Mouse (Mus musculus): ENCODE results near the gene Syne1.

Gene Syne1

GRCm38 (mm10) chr10:5551382-5551781 is at the start of gene Syne1:
TSS of gene Syne1 (minus strand) at chr10:5551482.
- no peak for DNase-seq (ENCODE audit: low spot score in 2 of 2)

- peak; percentile 69 to 79 for DNase-seq (ENCODE audit: low spot score in 2 of 2)
Observed at GRCm38 (mm10) chr10:5600123-5600522, 48.8 kb upstream of the Syne1 start.

GRCm38 (mm10) chr10:5596559-5596958 is 45.3 kb upstream of the Syne1 start:
- DNase-seq (ENCODE audit: low spot score in 2 of 2): no peak

- no peak for DNase-seq (ENCODE audit: low spot score in 2 of 2)
Observed at GRCm38 (mm10) chr10:5594457-5594856, 43.2 kb upstream of the Syne1 start.

DNA sequence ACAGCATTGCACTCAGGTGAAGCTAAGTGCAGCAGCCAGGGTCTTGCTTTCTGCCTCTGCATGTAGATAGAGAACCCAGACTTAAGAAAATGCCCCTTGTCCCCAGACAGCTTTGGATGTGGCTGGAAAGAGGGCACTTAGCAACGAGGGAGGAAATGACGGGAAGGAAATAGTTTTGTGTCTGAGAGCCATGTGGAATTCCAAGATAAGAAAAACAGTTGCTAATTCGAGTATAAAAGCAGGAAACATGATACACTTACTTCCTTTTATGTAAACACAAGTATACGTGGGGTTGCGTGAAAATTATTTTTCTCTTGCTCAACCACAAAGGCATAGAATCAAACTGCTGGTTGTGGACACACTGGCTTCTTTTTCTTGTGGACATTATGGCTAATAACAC is 42.2 kb upstream of the Syne1 start, which contains the start of gene Myct1:
Myct1 (plus strand) TSS at position 312 of the 400 bp plus-strand sequence.
- DNase-seq (ENCODE audit: low spot score in 2 of 2): no peak

GRCm38 (mm10) chr10:5591996-5592395 is 40.7 kb upstream of the Syne1 start:
- no peak for DNase-seq (ENCODE audit: low spot score in 2 of 2)

DNA sequence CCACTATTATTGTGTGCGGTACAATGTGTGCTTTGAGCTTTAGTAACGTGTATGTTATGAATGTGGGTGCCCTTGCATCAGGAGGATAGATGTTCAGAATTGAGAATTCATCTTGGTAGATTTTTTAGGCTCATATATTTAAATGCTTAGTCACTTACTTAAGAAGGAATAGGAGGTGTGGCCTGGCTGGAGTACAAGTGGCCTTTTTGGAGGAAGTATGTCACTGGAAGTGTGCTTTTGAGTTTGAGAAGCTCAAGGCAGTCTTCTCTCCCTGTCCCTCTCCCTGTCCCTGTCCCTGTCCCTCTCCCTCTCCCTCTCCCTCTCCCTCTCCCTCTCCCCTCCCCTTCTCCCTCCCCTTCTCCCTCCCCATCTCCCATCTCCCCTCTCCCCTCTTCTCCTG is 39.8 kb upstream of the Syne1 start:
- DNase-seq (ENCODE audit: low spot score in 2 of 2): no peak

GRCm38 (mm10) chr10:5573328-5573727 is 22.0 kb upstream of the Syne1 start:
- DNase-seq (ENCODE audit: low spot score in 2 of 2): no peak

DNA sequence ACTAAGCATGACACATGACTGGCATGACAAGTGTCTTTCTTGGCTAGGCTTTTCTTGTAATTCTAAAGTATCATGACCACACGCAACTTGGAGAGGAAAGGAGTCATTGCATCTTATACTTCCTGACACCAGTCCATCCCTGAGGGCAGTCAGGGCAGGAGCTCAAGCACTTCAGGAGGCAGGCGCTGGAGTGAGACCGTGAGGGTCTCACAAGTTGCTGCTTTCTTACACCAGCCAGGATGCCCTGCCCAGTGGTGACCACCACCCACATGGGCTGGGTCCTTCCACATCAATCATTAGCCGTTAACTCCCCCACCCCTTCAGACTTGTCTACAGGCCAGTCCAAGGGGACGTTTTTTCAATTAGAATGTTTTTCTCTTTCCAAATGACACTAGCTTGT is 20.1 kb upstream of the Syne1 start:
- no peak for DNase-seq (ENCODE audit: low spot score in 2 of 2)

GRCm38 (mm10) chr10:5570059-5570458 is 18.8 kb upstream of the Syne1 start:
- no peak for DNase-seq (ENCODE audit: low spot score in 2 of 2)

DNA sequence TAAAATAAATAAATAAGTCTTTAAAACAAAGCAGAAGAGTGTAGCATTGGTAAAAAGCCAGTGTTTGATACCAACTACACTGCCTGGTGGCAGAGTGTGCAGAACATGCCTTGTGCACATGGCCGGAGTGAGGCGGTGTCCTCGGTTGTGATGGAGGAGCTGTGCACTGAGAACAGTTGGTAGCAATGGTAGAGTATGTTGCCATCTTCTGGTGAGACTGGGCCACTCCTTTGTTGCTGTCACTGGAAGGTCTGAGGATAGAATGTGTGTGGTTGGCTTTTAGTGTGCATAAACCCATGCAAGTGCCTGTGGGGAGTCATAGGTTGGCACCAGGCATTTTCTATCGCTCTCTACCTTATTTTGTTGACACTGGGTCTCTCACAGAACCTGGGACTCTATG is 17.7 kb upstream of the Syne1 start:
- DNase-seq (ENCODE audit: low spot score in 2 of 2): no peak

- DNase-seq (ENCODE audit: low spot score in 2 of 2): no peak
Observed at GRCm38 (mm10) chr10:5561706-5562105, 10.4 kb upstream of the Syne1 start.

GRCm38 (mm10) chr10:5560526-5560925 is 9.2 kb upstream of the Syne1 start:
- DNase-seq (ENCODE audit: low spot score in 2 of 2): no peak

- DNase-seq (ENCODE audit: low spot score in 2 of 2): no peak
Observed at GRCm38 (mm10) chr10:5558808-5559207, 7.5 kb upstream of the Syne1 start.

DNA sequence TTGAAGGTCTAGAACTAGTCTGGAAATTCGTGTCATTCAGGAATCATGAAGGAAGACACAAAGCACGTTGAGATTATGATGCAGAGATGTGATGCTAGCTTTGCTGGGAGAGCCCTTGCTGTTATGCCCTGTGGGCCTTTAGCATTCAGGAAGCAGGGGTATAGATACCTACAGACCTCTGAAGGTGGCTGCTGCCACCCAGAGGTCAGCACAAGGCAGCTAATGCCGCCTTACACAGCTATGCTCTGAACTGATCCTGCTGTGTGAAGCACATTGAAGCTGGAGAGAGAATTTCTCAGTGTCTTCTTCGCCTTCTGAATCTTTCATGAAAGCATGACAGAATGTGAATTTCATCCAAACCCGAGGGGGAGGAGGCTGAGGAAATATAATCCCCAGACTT is 3.7 kb upstream of the Syne1 start:
- peak; percentile 43 to 44 for DNase-seq (ENCODE audit: low spot score in 2 of 2)

DNA sequence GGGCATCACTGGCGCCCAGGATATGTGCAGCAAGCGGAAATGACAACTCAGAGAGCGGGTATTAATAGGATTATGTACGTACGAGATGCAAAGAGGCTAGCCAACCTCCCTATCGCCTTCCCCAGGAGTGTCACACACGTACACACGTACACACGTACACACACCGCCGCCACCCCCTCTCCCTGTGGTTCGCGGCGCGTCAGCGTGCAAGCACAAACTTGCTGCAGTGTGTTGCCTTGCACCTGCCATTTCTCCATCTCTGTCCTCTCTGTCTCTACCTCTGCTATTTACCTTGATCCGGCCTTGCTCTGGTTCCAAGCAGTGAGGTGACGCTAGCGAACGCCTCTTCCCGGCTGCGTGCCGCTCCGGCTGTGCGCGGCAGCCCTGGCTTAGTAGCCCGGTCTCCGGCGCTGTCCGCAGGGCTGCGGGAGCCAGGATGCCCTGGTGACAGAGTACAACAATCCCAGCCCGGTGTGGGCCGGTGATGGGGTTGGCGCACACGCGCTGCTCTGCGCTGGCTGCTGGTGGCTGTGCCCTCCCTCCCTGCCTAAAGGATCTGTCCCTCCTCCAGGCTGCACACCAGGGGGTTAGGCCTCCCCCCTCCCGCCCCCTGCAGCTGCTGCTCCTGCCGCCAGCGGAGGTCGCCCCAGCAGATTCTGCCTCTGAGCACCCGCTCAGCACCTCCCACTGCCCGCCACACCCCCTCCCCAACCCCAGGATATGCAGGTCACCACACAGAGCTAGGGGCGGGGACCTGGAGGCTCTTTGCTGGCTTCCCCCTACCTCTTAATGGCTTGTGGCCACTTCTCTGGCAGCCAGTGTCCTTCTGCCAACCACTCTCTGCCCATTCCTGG is 887 bp downstream of the Syne1 start:
- DNase-seq (ENCODE audit: low spot score in 2 of 2): peak; percentile 67 to 70

- DNase-seq (ENCODE audit: low spot score in 2 of 2): no peak
Observed at GRCm38 (mm10) chr10:5549871-5550167, 1.5 kb downstream of the Syne1 start.

- DNase-seq (ENCODE audit: low spot score in 2 of 2): no peak
Observed at GRCm38 (mm10) chr10:5548651-5549050, 2.6 kb downstream of the Syne1 start.

- no peak for DNase-seq (ENCODE audit: low spot score in 2 of 2)
Observed at GRCm38 (mm10) chr10:5547769-5548168, 3.5 kb downstream of the Syne1 start.

DNA sequence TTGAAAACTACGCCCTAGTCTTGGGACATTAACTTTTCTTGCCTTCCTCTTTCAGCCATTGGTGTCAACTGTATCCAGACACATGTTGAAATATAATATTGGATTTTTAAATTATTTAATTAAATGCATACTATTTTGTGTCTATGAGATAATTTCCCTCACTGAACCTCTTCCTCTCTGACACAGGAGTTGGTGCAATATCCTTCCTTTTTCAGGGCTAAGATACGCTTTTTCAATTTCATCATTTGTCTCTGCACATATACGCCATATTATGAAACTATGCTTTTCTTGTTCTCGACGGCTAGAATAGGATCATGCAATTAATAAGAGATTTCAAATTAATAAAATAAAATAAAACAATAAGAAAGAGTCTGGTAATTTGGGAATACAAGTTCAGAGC is 4.9 kb downstream of the Syne1 start:
- no peak for DNase-seq (ENCODE audit: low spot score in 2 of 2)

DNA sequence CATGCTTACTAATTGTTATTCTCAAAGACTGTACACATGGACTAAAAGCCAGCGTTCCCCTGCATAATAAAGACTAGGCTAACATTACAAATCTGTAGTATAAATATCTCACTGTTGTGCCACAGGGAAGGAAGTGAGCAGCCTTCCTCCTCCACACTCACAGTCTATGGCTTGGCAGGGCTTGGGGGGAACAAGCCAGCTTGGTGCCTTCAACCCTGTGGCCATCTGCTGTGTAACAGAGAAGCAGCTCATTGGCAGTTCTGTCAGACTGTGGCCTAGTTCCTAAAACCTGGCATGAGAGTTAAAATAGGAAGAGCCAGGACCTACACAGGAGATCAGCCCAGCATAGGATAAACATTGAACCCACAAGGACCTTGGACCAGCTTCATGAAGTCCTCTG is 23.0 kb downstream of the Syne1 start:
- peak; percentile 64 to 75 for DNase-seq (ENCODE audit: low spot score in 2 of 2)

- no peak for DNase-seq (ENCODE audit: low spot score in 2 of 2)
Observed at GRCm38 (mm10) chr10:5527634-5528033, 23.6 kb downstream of the Syne1 start.

DNA sequence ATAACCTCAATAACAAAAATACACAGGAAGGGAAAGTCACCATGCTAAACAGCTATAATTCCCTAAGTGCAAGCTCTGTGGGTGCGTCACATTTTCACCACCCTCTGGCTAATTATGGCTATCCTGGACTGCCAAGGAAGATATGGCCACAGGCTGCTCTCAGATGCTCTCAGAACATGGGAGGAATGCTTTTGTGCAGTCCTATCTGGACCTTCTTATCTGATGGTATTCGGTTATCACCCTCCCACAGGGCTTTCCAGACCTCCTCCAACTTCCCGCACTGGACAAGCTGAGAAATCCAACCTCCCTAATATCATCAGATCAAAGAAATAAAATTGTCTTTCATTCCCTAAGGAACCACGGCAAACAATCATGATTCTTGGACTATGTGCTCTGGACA is 28.4 kb downstream of the Syne1 start:
- DNase-seq (ENCODE audit: low spot score in 2 of 2): no peak

- no peak for DNase-seq (ENCODE audit: low spot score in 2 of 2)
Observed at GRCm38 (mm10) chr10:5522276-5522675, 29.0 kb downstream of the Syne1 start.
